Mouse (Mus musculus) erythroblast, embryonic 14.5 days (primary cell): ENCODE measurements around the gene Ptma. TPM values are rescaled to one million over a fixed set of nuclear protein-coding genes. Genes with fewer than 3 reads are reported as not detected.

Source experiments
- H3K27me3 ChIP-seq: 2 replicates; pipeline ENCODE4 v1.6.1; 2012; ENCODE audit warnings: inconsistent platforms; ENCODE audit not compliant: control insufficient read depth
- H3K36me3 ChIP-seq: 2 replicates; pipeline ENCODE4 v1.6.1; 2012; ENCODE audit warnings: mild to moderate bottlenecking, inconsistent platforms; ENCODE audit not compliant: control insufficient read depth
- H3K4me1 ChIP-seq: 2 replicates; pipeline ENCODE4 v1.6.1; 2012; ENCODE audit warnings: inconsistent platforms; ENCODE audit not compliant: control insufficient read depth
- H3K4me3 ChIP-seq: replicated peaks from 2 replicates; pipeline ENCODE3; 2012; ENCODE audit warnings: moderate library complexity, mild to moderate bottlenecking, inconsistent platforms
- H3K9me3 ChIP-seq: 2 replicates; pipeline ENCODE4 v1.6.1; 2012; ENCODE audit warnings: low read length, inconsistent platforms, mixed read lengths; ENCODE audit not compliant: control insufficient read depth
- GATA1 ChIP-seq: IDR thresholded peaks from 2 replicates; pipeline ENCODE4 v1.6.1; 2012; ENCODE audit warnings: low read length, inconsistent platforms, mixed read lengths
- TAL1 ChIP-seq: IDR thresholded peaks from 3 replicates; pipeline ENCODE4 v1.6.1; 2012; ENCODE audit warnings: low read length, inconsistent platforms, mixed read lengths
- polyA plus RNA-seq: library from polyadenylated mRNA; stranded (reverse); fragments of >175 nt; gene quantifications from 2 replicates; pipeline ENCODE4 v1.2.3, GENCODE M21; 2012

Gene Ptma
- polyA plus RNA-seq, result 597 and 661 TPM in 2 replicates

- Histone ChIP-seq H3K36me3 (peaks cover 29% of the 10 kb centered on the region), H3K4me3 (peak within 1 kb of the TSS; percentile 100), H3K9me3 (no peaks in the 10 kb centered on the region), H3K27me3 (no peaks in the 10 kb centered on the region), H3K4me1 (peaks cover 70% of the 10 kb centered on the region)
- TF ChIP-seq TAL1 (no peak), GATA1 (no peak)
These were observed at the start of gene Ptma for GRCm38 (mm10) chr1:86526116-86526788. Ptma (plus strand) TSS chr1:86526726.

GRCm38 (mm10) chr1:86477738-86478285, 48.7 kb upstream of the Ptma start:
- peaks cover 76% of the 10 kb centered on the region for H3K4me1 ChIP-seq
- H3K4me3 ChIP-seq, result no peak overlapping the region
- H3K9me3 ChIP-seq, result peaks cover 4% of the 10 kb centered on the region; the same call in 1 of the 2 replicates
- H3K27me3 ChIP-seq, result no peaks in the 10 kb centered on the region
- no peak for TF ChIP-seq GATA1
- no peak for TF ChIP-seq TAL1
- H3K36me3 ChIP-seq, result peaks cover 5% of the 10 kb centered on the region; the same call in 1 of the 2 replicates

GRCm38 (mm10) chr1:86479099-86479825, 47.3 kb upstream of the Ptma start:
- Histone ChIP-seq H3K9me3 (peaks cover 4% of the 10 kb centered on the region; the same call in 1 of the 2 replicates), H3K4me3 (peak overlapping the region; percentile 15), H3K27me3 (no peaks in the 10 kb centered on the region), H3K36me3 (peaks cover 5% of the 10 kb centered on the region; the same call in 1 of the 2 replicates), H3K4me1 (peaks cover 75% of the 10 kb centered on the region)
- TF ChIP-seq GATA1 (peak; percentile 87), TAL1 (peak; percentile 75)

- 0 out of 3 replicates have a peak, but pooled peaks have one; percentile 26 for TF ChIP-seq TAL1
- no peak for TF ChIP-seq GATA1
- Histone ChIP-seq H3K4me3 (no peak overlapping the region), H3K36me3 (peaks cover 5% of the 10 kb centered on the region; the same call in 1 of the 2 replicates), H3K27me3 (no peaks in the 10 kb centered on the region), H3K4me1 (peaks cover 72% of the 10 kb centered on the region), H3K9me3 (peaks cover 4% of the 10 kb centered on the region; the same call in 1 of the 2 replicates)
These were observed 46.2 kb upstream of the Ptma start for GRCm38 (mm10) chr1:86480288-86480687.

- no peaks in the 10 kb centered on the region for H3K27me3 ChIP-seq
- peaks cover 5% of the 10 kb centered on the region; the same call in 1 of the 2 replicates for H3K36me3 ChIP-seq
- H3K4me1 ChIP-seq, result peaks cover 72% of the 10 kb centered on the region
- no peak overlapping the region for H3K4me3 ChIP-seq
- peaks cover 4% of the 10 kb centered on the region; the same call in 1 of the 2 replicates for H3K9me3 ChIP-seq
- TF ChIP-seq TAL1 (no peak), GATA1 (no peak)
These were observed 45.6 kb upstream of the Ptma start for GRCm38 (mm10) chr1:86480735-86481447.

GRCm38 (mm10) chr1:86481468-86481867, 45.1 kb upstream of the Ptma start:
- no peaks in the 10 kb centered on the region for H3K27me3 ChIP-seq
- TF ChIP-seq TAL1, result no peak
- TF ChIP-seq GATA1, result no peak
- H3K9me3 ChIP-seq, result peaks cover 4% of the 10 kb centered on the region; the same call in 1 of the 2 replicates
- peaks cover 5% of the 10 kb centered on the region; the same call in 1 of the 2 replicates for H3K36me3 ChIP-seq
- peaks cover 73% of the 10 kb centered on the region for H3K4me1 ChIP-seq
- no peak overlapping the region for H3K4me3 ChIP-seq

GRCm38 (mm10) chr1:86482288-86482687, 44.2 kb upstream of the Ptma start:
- no peak for TF ChIP-seq GATA1
- TF ChIP-seq TAL1, result no peak
- Histone ChIP-seq H3K9me3 (peaks cover 4% of the 10 kb centered on the region; the same call in 1 of the 2 replicates), H3K27me3 (no peaks in the 10 kb centered on the region), H3K4me1 (peaks cover 77% of the 10 kb centered on the region), H3K4me3 (no peak overlapping the region), H3K36me3 (peaks cover 5% of the 10 kb centered on the region; the same call in 1 of the 2 replicates)

GRCm38 (mm10) chr1:86482761-86483160, 43.8 kb upstream of the Ptma start:
- peaks cover 2% of the 10 kb centered on the region; the same call in 1 of the 2 replicates for H3K9me3 ChIP-seq
- H3K27me3 ChIP-seq, result no peaks in the 10 kb centered on the region
- peaks cover 2% of the 10 kb centered on the region; the same call in 1 of the 2 replicates for H3K36me3 ChIP-seq
- H3K4me1 ChIP-seq, result peaks cover 73% of the 10 kb centered on the region
- no peak overlapping the region for H3K4me3 ChIP-seq
- TF ChIP-seq TAL1 (no peak), GATA1 (no peak)
